Mouse (Mus musculus) intestine, embryonic 15.5 days (tissue): ENCODE measurements around the gene Iqsec3. TPM values are rescaled to one million over a fixed set of nuclear protein-coding genes. Genes with fewer than 3 reads are reported as not detected.

Experiments used
- ATAC-seq: fragments of 200-750 bp; cut with Nextera tagmentation; 2 replicates; pipeline ENCODE4 v1.8.0; 2017; ENCODE audit warnings: moderate TSS enrichment, moderate library complexity
- H3K27ac ChIP-seq: fragments of 300-500 bp; sonication (generic); 2 replicates; pipeline ENCODE4 v1.5.1; 2015; ENCODE audit warnings: mild to moderate bottlenecking, inconsistent platforms
- H3K27me3 ChIP-seq: fragments of 300-500 bp; sonication (generic); replicated peaks from 2 replicates; pipeline ENCODE4 v1.6.1; 2015; ENCODE audit warnings: inconsistent platforms
- H3K36me3 ChIP-seq: fragments of 300-500 bp; sonication (generic); 2 replicates; pipeline ENCODE4 v1.6.1; 2015; ENCODE audit warnings: inconsistent platforms
- H3K4me1 ChIP-seq: fragments of 300-500 bp; sonication (generic); replicated peaks from 2 replicates; pipeline ENCODE4 v1.6.1; 2015; ENCODE audit warnings: inconsistent platforms
- H3K4me2 ChIP-seq: fragments of 300-500 bp; sonication (generic); replicated peaks from 2 replicates; pipeline ENCODE4 v1.6.1; 2015; ENCODE audit warnings: mild to moderate bottlenecking, inconsistent platforms
- H3K4me3 ChIP-seq: fragments of 300-500 bp; sonication (generic); replicated peaks from 2 replicates; pipeline ENCODE4 v1.5.1; 2015; ENCODE audit warnings: inconsistent platforms
- H3K9ac ChIP-seq: fragments of 300-500 bp; sonication (generic); 2 replicates; pipeline ENCODE4 v1.6.1; 2015; ENCODE audit warnings: inconsistent platforms
- H3K9me3 ChIP-seq: fragments of 300-500 bp; sonication (generic); 2 replicates; pipeline ENCODE4 v1.6.1; 2016; ENCODE audit warnings: inconsistent platforms
- WGBS: fragments of 180-500 bp; shearing (Covaris S2); methylation state at CpG from one replicate; pipeline ENCODE4 v1.1.7; 2015; 5-methylcytosine and 5-hydroxymethylcytosine counted together
- polyA plus RNA-seq: library from polyadenylated mRNA; unstranded; fragments of >200 nt; fragmentation: Nextera tagmentation; extraction: Ambion mirVana; gene quantifications from 2 replicates; pipeline ENCODE4 v1.2.1, GENCODE M21; 2015

The Iqsec3 gene
- polyA plus RNA-seq, 1 experiment from 2014 or later: 0.26 TPM

DNA sequence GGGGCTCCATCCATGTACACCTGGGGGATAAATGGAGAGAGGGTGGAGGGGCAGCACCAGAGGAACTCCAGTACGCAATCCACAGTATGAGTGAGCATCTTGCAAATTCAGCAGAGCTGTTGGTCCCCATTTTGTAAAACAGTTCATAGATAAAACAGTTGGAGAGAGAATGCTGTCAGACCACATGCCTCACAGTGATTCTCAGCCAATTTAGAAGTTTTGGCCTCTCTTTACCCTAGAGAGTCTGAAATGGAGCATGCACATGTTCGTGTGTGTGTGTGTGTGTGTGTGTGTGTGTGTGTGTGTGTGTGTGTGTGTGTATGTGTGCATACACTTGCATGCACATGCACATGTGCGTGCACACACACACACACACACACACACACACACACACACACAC is 148.2 kb downstream of the Iqsec3 start:
- H3K27ac ChIP-seq: no peak overlapping the region
- ATAC-seq: no peak
- H3K4me3 ChIP-seq: no peak overlapping the region
- no peak overlapping the region for H3K9ac ChIP-seq
- 75% methylated on average over 3 of the region's 3 CpGs for WGBS
- H3K4me1 ChIP-seq: no peaks in the 10 kb centered on the region
- no peak overlapping the region for H3K4me2 ChIP-seq
- H3K27me3 ChIP-seq: no peaks in the 10 kb centered on the region
- H3K36me3 ChIP-seq: no peaks in the 10 kb centered on the region
- H3K9me3 ChIP-seq: no peaks in the 10 kb centered on the region

Other genes with a start within 250 kb of the Iqsec3 start
- gene Usp18, start 227.8 kb downstream of the Iqsec3 start, polyA plus RNA-seq: 2.8 and 3.5 TPM in 2 replicates
- gene Slc6a13, start 173.5 kb downstream of the Iqsec3 start, polyA plus RNA-seq: 1.3 and 1.6 TPM in 2 replicates
- 0.11 and 0.19 TPM in 2 replicates for gene Slc6a12, start 130.6 kb downstream of the Iqsec3 start, polyA plus RNA-seq
- 1.1 and 2.0 TPM in 2 replicates for gene A2m, start 161.7 kb upstream of the Iqsec3 start, polyA plus RNA-seq